15 mouse cellular contexts compared by ENCODE assay signal in genomic region chr2:48425200-48426090, GRCm38 (mm10).
DNase-seq lines count a peak whose midpoint lies in the region; ATAC-seq lines count a peak whose summit lies in the region.
"Had no signal": no experiment of that assay in that cellular context is flagged by ENCODE, and none has a peak within 500 bp of the region (broad histone marks: within the 10 kb centered on the region; RNA-seq: fewer than 3 reads in every experiment).

No protein-coding gene starts in this region.

- peaks cover 20% of the 10 kb centered on the region for H3K4me1 ChIP-seq in kidney, embryonic 16.5 days (ENCODE audit: insufficient read depth, low read length)
- peaks cover 6% of the 10 kb centered on the region; the same call in 1 of the 2 replicates for H3K4me1 ChIP-seq in embryonic facial prominence, embryonic 14.5 days (ENCODE audit: control insufficient read depth, insufficient read depth, low read length)
- H3K4me1 ChIP-seq in midbrain, embryonic 13.5 days (replicated peaks) = peaks cover 39% of the 10 kb centered on the region
- H3K4me1 ChIP-seq: liver, embryonic 15.5 days had no signal

- ATAC-seq in kidney, embryonic 16.5 days (ENCODE audit: low FRiP score, low TSS enrichment) = peak; percentile 51; the same call in 1 of the 2 replicates
- ATAC-seq in embryonic facial prominence, embryonic 14.5 days (ENCODE audit: low read depth) = peak; percentile 60
- ATAC-seq in midbrain, embryonic 13.5 days = no peak

- DNase-seq in kidney, postnatal 36 days = no peak
- DNase-seq in embryo, embryonic 10 days (ENCODE audit: low spot score) = peak; percentile 63
- peak; percentile 63 for DNase-seq in embryonic facial prominence, embryonic 14.5 days (ENCODE audit: low spot score)
- no peak for DNase-seq in urinary bladder, postnatal 25 days (ENCODE audit: low spot score)
- DNase-seq in adrenal gland, postnatal 4 days (ENCODE audit: low spot score in 2 of 2) = no peak
- DNase-seq: adrenal gland, postnatal 14 days; cerebellum, adult 11-12 months; heart, adult 18-20 months; kidney, postnatal 25 days; spleen, adult 18-20 months had no signal

- H3K9me3 ChIP-seq in kidney, embryonic 16.5 days (ENCODE audit: low read length) = no peaks in the 10 kb centered on the region
- H3K9me3 ChIP-seq in embryonic facial prominence, embryonic 14.5 days (ENCODE audit: control insufficient read depth, low read length) = no peaks in the 10 kb centered on the region
- no peaks in the 10 kb centered on the region for H3K9me3 ChIP-seq in midbrain, embryonic 13.5 days
- H3K9me3 ChIP-seq: embryonic facial prominence, embryonic 12.5 days; hindbrain, embryonic 15.5 days; liver, embryonic 15.5 days had no signal

- 18% methylated on average over 12 of the region's 12 CpGs for WGBS in kidney, embryonic 16.5 days
- 19% methylated on average over 12 of the region's 12 CpGs for WGBS in embryonic facial prominence, embryonic 14.5 days
- 10% methylated on average over 12 of the region's 12 CpGs for whole genome bisulfite sequencing in midbrain, embryonic 13.5 days

- no peaks in the 10 kb centered on the region for H3K36me3 ChIP-seq in kidney, embryonic 16.5 days (ENCODE audit: insufficient read depth, low read length)
- H3K36me3 ChIP-seq in embryonic facial prominence, embryonic 14.5 days (ENCODE audit: control insufficient read depth, insufficient read depth, low read length) = no peaks in the 10 kb centered on the region
- no peaks in the 10 kb centered on the region for H3K36me3 ChIP-seq in midbrain, embryonic 13.5 days
- H3K36me3 ChIP-seq: embryonic facial prominence, embryonic 12.5 days; hindbrain, embryonic 15.5 days; liver, embryonic 15.5 days had no signal

- H3K9ac ChIP-seq in kidney, embryonic 16.5 days (replicated peaks; ENCODE audit: low read length) = no peak overlapping the region
- no peak overlapping the region for H3K9ac ChIP-seq in embryonic facial prominence, embryonic 14.5 days (ENCODE audit: low read depth, low read length)
- no peak overlapping the region for H3K9ac ChIP-seq in midbrain, embryonic 13.5 days (replicated peaks)
- H3K9ac ChIP-seq: embryonic facial prominence, embryonic 12.5 days; hindbrain, embryonic 15.5 days; liver, embryonic 15.5 days had no signal

- peak overlapping the region; percentile 10; the same call in 1 of the 2 replicates for H3K4me2 ChIP-seq in kidney, embryonic 16.5 days (replicated peaks; ENCODE audit: low read depth, low read length)
- no peak overlapping the region for H3K4me2 ChIP-seq in embryonic facial prominence, embryonic 14.5 days (ENCODE audit: low read depth, low read length)
- H3K4me2 ChIP-seq in midbrain, embryonic 13.5 days (replicated peaks) = 0 out of 2 replicates have a peak overlapping the region, but pooled peaks have one; percentile 3
- H3K4me2 ChIP-seq: embryonic facial prominence, embryonic 12.5 days; liver, embryonic 15.5 days had no signal

- no peak overlapping the region for H3K4me3 ChIP-seq in kidney, embryonic 16.5 days (ENCODE audit: low read length)
- H3K4me3 ChIP-seq in embryonic facial prominence, embryonic 14.5 days (ENCODE audit: low read depth, low read length) = no peak overlapping the region
- H3K4me3 ChIP-seq in midbrain, embryonic 13.5 days (replicated peaks) = no peak overlapping the region
- H3K4me3 ChIP-seq: embryonic facial prominence, embryonic 12.5 days; hindbrain, embryonic 15.5 days; liver, embryonic 15.5 days had no signal

- H3K27ac ChIP-seq in kidney, embryonic 16.5 days (ENCODE audit: low read length) = peak overlapping the region; percentile 39; the same call in 1 of the 2 replicates
- H3K27ac ChIP-seq in embryonic facial prominence, embryonic 14.5 days (replicated peaks; ENCODE audit: low read depth, low read length) = no peak overlapping the region
- H3K27ac ChIP-seq in midbrain, embryonic 13.5 days = peak overlapping the region; percentile 15; the same call in 1 of the 2 replicates
- H3K27ac ChIP-seq: embryonic facial prominence, embryonic 12.5 days; liver, embryonic 15.5 days had no signal

- no peaks in the 10 kb centered on the region for H3K27me3 ChIP-seq in kidney, embryonic 16.5 days (ENCODE audit: insufficient read depth, low read length)
- H3K27me3 ChIP-seq in embryonic facial prominence, embryonic 14.5 days (replicated peaks; ENCODE audit: control insufficient read depth, insufficient read depth, low read length) = no peaks in the 10 kb centered on the region
- H3K27me3 ChIP-seq in midbrain, embryonic 13.5 days = no peaks in the 10 kb centered on the region
- H3K27me3 ChIP-seq: embryonic facial prominence, embryonic 12.5 days; hindbrain, embryonic 15.5 days; liver, embryonic 15.5 days had no signal

Comparison
In these comparisons a context has a peak if more than half of its experiments do, and no peak if none do; other contexts are left out.
1. DNase-seq: peak in embryo, embryonic 10 days (single experiment) and embryonic facial prominence, embryonic 14.5 days (single experiment); none in kidney, postnatal 36 days (0 of 2), urinary bladder, postnatal 25 days (single experiment) and adrenal gland, postnatal 4 days (0 of 2).